Mouse (Mus musculus) lung, postnatal 0 days (tissue): ENCODE data around the gene Nr1i3. TPM values are rescaled to one million over a fixed set of nuclear protein-coding genes. Genes with fewer than 3 reads are reported as not detected.
A peak's percentile ranks its signal among the peaks of the same experiment; 100 is the strongest.

Experiments used
- ATAC-seq: fragments of 200-750 bp; cut with Nextera tagmentation; 2 replicates; pipeline ENCODE4 v1.8.0; 2017; ENCODE audit warnings: moderate library complexity
- DNase-seq: peaks from one replicate; pipeline ENCODE4 v3.0.0-alpha.2; 2016; ENCODE audit warnings: low spot score
- H3K27ac ChIP-seq: fragments of 300-500 bp; sonication (generic); 2 replicates; pipeline ENCODE4 v1.5.1; 2014; ENCODE audit warnings: antibody characterized with exemption, mild to moderate bottlenecking, low read length, mixed read lengths
- H3K27me3 ChIP-seq: fragments of 300-500 bp; sonication (generic); replicated peaks from 2 replicates; pipeline ENCODE4 v1.6.1; 2014; ENCODE audit warnings: low read length, mixed read lengths; ENCODE audit not compliant: insufficient read depth
- H3K36me3 ChIP-seq: fragments of 300-500 bp; sonication (generic); 2 replicates; pipeline ENCODE4 v1.6.1; 2014; ENCODE audit warnings: low read length, mixed read lengths; ENCODE audit not compliant: insufficient read depth
- H3K4me1 ChIP-seq: fragments of 300-500 bp; sonication (generic); 2 replicates; pipeline ENCODE4 v1.6.1; 2014; ENCODE audit warnings: antibody characterized with exemption, low read depth, low read length, mixed read lengths; ENCODE audit not compliant: insufficient read depth
- H3K4me2 ChIP-seq: fragments of 300-500 bp; sonication (generic); replicated peaks from 2 replicates; pipeline ENCODE4 v1.6.1; 2014; ENCODE audit warnings: low read depth, mild to moderate bottlenecking, low read length, moderate library complexity, mixed read lengths
- H3K4me3 ChIP-seq: fragments of 300-500 bp; sonication (generic); 2 replicates; pipeline ENCODE4 v1.5.1; 2014; ENCODE audit warnings: low read depth, low read length
- H3K9ac ChIP-seq: fragments of 300-500 bp; sonication (generic); replicated peaks from 2 replicates; pipeline ENCODE4 v1.6.1; 2014; ENCODE audit warnings: low read depth, mild to moderate bottlenecking
- H3K9me3 ChIP-seq: fragments of 300-500 bp; sonication (generic); 2 replicates; pipeline ENCODE4 v1.6.1; 2016; ENCODE audit warnings: low read length, mixed read lengths
- CTCF ChIP-seq: IDR thresholded peaks from 2 replicates; pipeline ENCODE4 v1.5.1; 2016; ENCODE audit warnings: antibody characterized with exemption, mild to moderate bottlenecking
- EP300 ChIP-seq: IDR thresholded peaks from 2 replicates; pipeline ENCODE4 v1.6.1; 2016; ENCODE audit warnings: antibody characterized with exemption, mild to moderate bottlenecking, control low read depth
- WGBS: fragments of 180-500 bp; shearing (Covaris S2); extraction: QIAGEN DNeasy Blood & Tissue Kit; methylation state at CpG from one replicate; pipeline ENCODE4 v1.1.7; 2014; 5-methylcytosine and 5-hydroxymethylcytosine counted together
- polyA plus RNA-seq: library from polyadenylated mRNA; unstranded; fragments of >200 nt; fragmentation: Nextera tagmentation; extraction: Ambion mirVana; gene quantifications from 2 replicates; pipeline ENCODE4 v1.2.1, GENCODE M21; 2015

Gene Nr1i3
- polyA plus RNA-seq, 1 experiment from 2014 or later, result 0.07 TPM

GRCm38 (mm10) chr1:171247916-171248315, 34.1 kb downstream of the Nr1i3 start:
- H3K4me2 ChIP-seq, result peak overlapping the region; percentile 70
- H3K9me3 ChIP-seq, result no peaks in the 10 kb centered on the region
- no peaks in the 10 kb centered on the region for H3K27me3 ChIP-seq
- ATAC-seq (no peak), DNase-seq (no peak)
- WGBS, result 21% methylated on average over 4 of the region's 4 CpGs
- H3K9ac ChIP-seq, result no peak overlapping the region
- TF ChIP-seq CTCF (no peak), EP300 (no peak)
- no peak overlapping the region for H3K4me3 ChIP-seq
- H3K27ac ChIP-seq, result peak overlapping the region; percentile 94
- H3K36me3 ChIP-seq, result no peaks in the 10 kb centered on the region
- peaks cover 20% of the 10 kb centered on the region; the same call in 1 of the 2 replicates for H3K4me1 ChIP-seq

GRCm38 (mm10) chr1:171248386-171249226, 34.8 kb downstream of the Nr1i3 start:
- Histone ChIP-seq H3K27ac (peak overlapping the region; percentile 94), H3K36me3 (no peaks in the 10 kb centered on the region), H3K27me3 (no peaks in the 10 kb centered on the region), H3K4me3 (no peak overlapping the region), H3K9ac (no peak overlapping the region), H3K4me1 (peaks cover 20% of the 10 kb centered on the region; the same call in 1 of the 2 replicates), H3K9me3 (no peaks in the 10 kb centered on the region), H3K4me2 (0 out of 2 replicates have a peak overlapping the region, but pooled peaks have one; percentile 70)
- peak; percentile 12 for ATAC-seq
- 32% methylated on average over 3 of the region's 3 CpGs for WGBS
- DNase-seq, result peak; percentile 59
- TF ChIP-seq CTCF (no peak), EP300 (peak; percentile 51)

GRCm38 (mm10) chr1:171249913-171250600, 36.3 kb downstream of the Nr1i3 start, which contains the start of gene Adamts4:
Adamts4 (plus strand) TSS chr1:171250421.
- no peaks in the 10 kb centered on the region for H3K9me3 ChIP-seq
- peak within 1 kb of the TSS; percentile 45 for H3K4me2 ChIP-seq
- peak; percentile 55 for DNase-seq
- H3K4me3 ChIP-seq, result peak within 1 kb of the TSS; percentile 5; the same call in 1 of the 2 replicates
- H3K27ac ChIP-seq, result peak within 1 kb of the TSS; percentile 94
- H3K36me3 ChIP-seq, result no peaks in the 10 kb centered on the region
- no peak for ATAC-seq
- no peaks in the 10 kb centered on the region for H3K27me3 ChIP-seq
- WGBS, result 22% methylated on average over 5 of the region's 5 CpGs
- TF ChIP-seq EP300 (peak; percentile 19; the same call in 1 of the 2 replicates), CTCF (no peak)
- H3K4me1 ChIP-seq, result peaks cover 20% of the 10 kb centered on the region; the same call in 1 of the 2 replicates
- H3K9ac ChIP-seq, result no peak within 1 kb of the TSS

- ATAC-seq (no peak), DNase-seq (no peak)
- no peak for TF ChIP-seq CTCF
- TF ChIP-seq EP300, result no peak
- Histone ChIP-seq H3K4me2 (peak within 1 kb of the TSS; percentile 45), H3K27ac (peak within 1 kb of the TSS; percentile 59), H3K36me3 (no peaks in the 10 kb centered on the region), H3K9ac (no peak within 1 kb of the TSS), H3K9me3 (no peaks in the 10 kb centered on the region), H3K27me3 (no peaks in the 10 kb centered on the region), H3K4me1 (peaks cover 19% of the 10 kb centered on the region; the same call in 1 of the 2 replicates), H3K4me3 (peak within 1 kb of the TSS; percentile 5)
- 21% methylated on average over 21 of the region's 26 CpGs for WGBS
Observed at GRCm38 (mm10) chr1:171250680-171251593, 37.2 kb downstream of the Nr1i3 start, which contains the start of gene Ndufs2. Ndufs2 (minus strand) TSS chr1:171251388.

- no peak for TF ChIP-seq EP300
- no peak for TF ChIP-seq CTCF
- WGBS, result 19% methylated on average over 13 of the region's 13 CpGs
- peak overlapping the region; percentile 45 for H3K4me2 ChIP-seq
- H3K4me1 ChIP-seq, result peaks cover 16% of the 10 kb centered on the region; the same call in 1 of the 2 replicates
- peak overlapping the region; percentile 59 for H3K27ac ChIP-seq
- peak overlapping the region; percentile 5; the same call in 1 of the 2 replicates for H3K4me3 ChIP-seq
- no peaks in the 10 kb centered on the region for H3K9me3 ChIP-seq
- DNase-seq (peak; percentile 38), ATAC-seq (peak; percentile 8)
- H3K27me3 ChIP-seq, result no peaks in the 10 kb centered on the region
- H3K9ac ChIP-seq, result no peak overlapping the region
- H3K36me3 ChIP-seq, result no peaks in the 10 kb centered on the region
Observed at GRCm38 (mm10) chr1:171251594-171252324, 38.0 kb downstream of the Nr1i3 start.
